Mouse (Mus musculus): ENCODE data around the gene Alox12b.

GRCm38 (mm10) chr11:69116843-69117242 lies 39.9 kb upstream of the Alox12b start:
- TF ChIP-seq CTCF (IDR thresholded peaks at IDR 0.05; ENCODE audit: low read depth, low read length) (no peak), EP300 (IDR thresholded peaks at IDR 0.05; ENCODE audit: insufficient read depth, low read depth, low read length) (no peak)

All from ES-Bruce4 (cell line).